Mouse (Mus musculus): Measurements from ENCODE around the gene Slc35f2.

DNA sequence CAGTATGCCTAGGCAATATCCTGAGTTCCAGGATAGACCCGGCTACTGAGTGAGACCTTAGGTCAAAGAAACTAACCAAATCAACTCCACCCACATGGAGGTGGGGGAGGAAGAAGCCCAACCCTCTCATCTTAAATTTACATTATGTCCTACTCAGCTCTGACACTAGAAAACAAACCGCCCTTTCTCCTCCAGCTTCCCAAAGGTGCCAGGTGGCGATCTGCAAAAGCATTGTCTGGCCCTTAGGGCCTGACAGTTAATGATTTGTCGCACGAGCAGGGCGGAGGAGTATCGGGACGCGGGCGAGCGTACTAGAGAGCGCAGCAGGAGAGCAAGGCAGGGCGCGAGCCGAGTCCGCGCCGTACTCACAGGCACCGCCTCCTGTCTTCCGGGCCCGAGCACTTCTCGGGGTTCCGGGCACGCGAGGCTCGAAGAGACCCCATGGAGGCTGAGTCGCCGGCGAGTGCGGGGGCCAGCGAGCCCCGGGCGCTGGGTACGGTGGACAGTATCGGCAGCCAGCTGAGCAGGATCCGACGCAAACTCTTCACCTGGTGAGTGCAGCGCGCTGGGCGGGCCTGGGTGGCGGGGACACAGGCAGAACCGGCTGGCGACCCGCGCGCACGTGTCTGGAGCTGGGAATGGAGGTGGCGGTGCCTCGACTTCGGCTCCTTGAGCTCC lies at the start of gene Slc35f2:
- no peak for TF ChIP-seq FLI1 (IDR thresholded peaks at IDR 0.05; ENCODE audit: low read length)
- no peak for TF ChIP-seq GATA1 (IDR thresholded peaks at IDR 0.05; ENCODE audit: borderline replicate concordance, low read length)

All from megakaryocyte, embryonic 14.5 days (primary cell).